Mouse (Mus musculus): ENCODE measurements around the gene Acads. TPM values are rescaled to one million over a fixed set of nuclear protein-coding genes. Genes with fewer than 3 reads are reported as not detected.

The Acads gene
- total and polyA plus RNA-seq, 3 experiments = 31.9 to 56.5 TPM; not detected in 1

DNA sequence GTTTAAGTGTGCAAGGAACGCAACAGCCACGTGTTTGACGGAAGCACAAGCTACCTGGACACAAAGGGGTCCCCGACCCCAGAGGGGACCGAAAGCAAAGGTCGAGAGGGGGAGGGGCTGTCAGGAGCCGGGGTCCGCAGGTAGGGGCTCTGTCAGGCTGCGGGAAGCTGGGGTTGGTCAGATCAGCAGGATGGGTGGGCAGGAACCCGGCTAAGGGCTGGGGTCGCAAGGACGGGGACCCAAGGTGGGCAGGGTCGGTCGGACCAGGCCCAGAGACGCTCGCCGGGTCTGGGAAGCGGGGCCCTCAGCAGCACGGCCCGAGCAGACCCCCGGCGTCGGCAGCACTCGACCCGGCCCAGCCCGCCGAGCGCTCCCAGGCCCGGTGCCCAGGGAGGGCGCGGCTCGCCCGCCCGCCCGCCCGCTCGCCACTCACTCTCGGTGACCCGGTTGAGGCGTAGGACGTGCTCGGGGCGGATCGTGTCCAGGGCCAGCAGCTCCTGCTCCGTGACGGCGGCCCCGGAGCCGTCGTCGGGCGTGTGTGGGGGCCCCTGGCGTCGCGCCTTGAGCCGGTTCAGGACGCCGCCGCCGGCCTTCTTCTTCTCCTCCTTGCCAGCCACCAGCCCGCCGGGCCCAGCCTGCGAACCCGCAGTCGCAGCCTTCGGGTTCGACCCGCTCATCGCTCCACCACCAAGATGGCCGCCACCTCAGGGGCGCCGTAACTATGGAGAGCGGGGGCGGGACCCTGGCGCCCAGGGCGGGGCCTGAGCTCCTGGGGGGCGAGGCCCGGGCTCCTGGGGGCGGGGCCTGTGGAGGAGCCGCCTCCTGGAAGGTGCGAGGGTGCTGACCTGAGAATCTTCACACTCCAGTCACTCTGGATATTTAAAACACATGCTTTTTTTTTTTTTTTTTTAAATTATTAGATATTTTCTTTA lies 15.4 kb upstream of the Acads start, which contains the start of gene Unc119b (continued):
- TF ChIP-seq MXI1 (IDR thresholded peaks at IDR 0.05; ENCODE audit: low read depth, low read length) (no peak; the same call in 1 of the 2 replicates), ZC3H11A (IDR thresholded peaks at IDR 0.05; ENCODE audit: low read depth, low read length) (no peak)

DNA sequence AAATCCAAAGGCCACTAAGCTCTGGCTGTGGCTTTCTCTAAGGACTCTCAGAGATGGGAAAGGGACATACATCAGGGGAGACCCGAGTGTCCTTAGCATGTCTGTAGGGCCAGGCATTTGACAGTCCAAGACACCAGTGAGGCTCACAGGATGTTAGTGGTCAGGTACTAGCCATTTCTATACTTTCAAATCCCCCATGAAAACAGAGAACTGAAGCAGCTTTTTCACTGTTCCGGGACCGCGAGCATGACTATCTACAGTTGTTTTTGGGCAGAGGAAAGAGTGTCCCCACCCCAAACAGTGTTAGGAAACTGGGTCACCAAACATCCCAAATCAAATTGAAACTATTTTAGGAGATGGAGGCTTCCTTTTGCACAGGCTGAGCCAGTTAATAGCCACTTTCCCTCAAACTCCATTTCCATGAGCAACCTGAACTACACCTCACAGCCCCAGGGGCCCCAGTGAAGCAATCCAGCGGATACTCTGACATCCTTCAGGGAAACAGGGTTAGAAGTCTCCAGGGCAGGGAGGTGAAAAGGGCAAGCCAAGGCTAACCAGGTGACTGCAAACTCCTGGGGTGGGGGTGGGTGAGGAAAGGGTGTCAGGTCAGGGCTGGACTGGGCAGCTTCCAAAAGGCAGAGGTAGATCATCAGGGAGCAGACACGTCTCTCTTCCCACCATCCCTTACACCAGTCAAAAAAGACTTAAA lies 14.4 kb upstream of the Acads start:
- Histone ChIP-seq H3K9me3 (replicated peaks; ENCODE audit: insufficient read depth, low read length) (no peaks in the 10 kb centered on the region), H3K27ac (ENCODE audit: control insufficient read depth, low read depth, low read length) (no peak overlapping the region), H3K4me3 (ENCODE audit: control insufficient read depth in 1 of 2, insufficient read depth in 1 of 2, low read depth in 2 of 2, low read length in 2 of 2) (peak overlapping the region; percentile 81 to 94), H3K9ac (ENCODE audit: control insufficient read depth, low read depth, low read length, poor library complexity, severe bottlenecking) (peak overlapping the region; percentile 94), H3K36me3 (ENCODE audit: control insufficient read depth in 1 of 2, insufficient read depth in 2 of 2, low read length in 2 of 2) (peaks cover 2% of the 10 kb centered on the region in 2 experiments; a peak in 3 of 4 replicates), H3K79me2 (ENCODE audit: control insufficient read depth, insufficient read depth, low read length, poor library complexity) (peaks cover 9% of the 10 kb centered on the region), H3K27me3 (ENCODE audit: control insufficient read depth in 1 of 2, insufficient read depth in 2 of 2, low read length in 2 of 2) (no peaks in the 10 kb centered on the region), H3K4me1 (ENCODE audit: control insufficient read depth in 1 of 2, insufficient read depth in 2 of 2, low read length in 2 of 2) (peaks cover 0 to 7% of the 10 kb centered on the region in 2 experiments)
- TF ChIP-seq EP300 (IDR thresholded peaks at IDR 0.05; ENCODE audit: low read depth in 1 of 2, low read length in 2 of 2) (no peak), TCF12 (IDR thresholded peaks at IDR 0.05; ENCODE audit: low read depth, low read length) (no peak), MAZ (IDR thresholded peaks at IDR 0.05; ENCODE audit: low read depth, low read length) (no peak), POLR2A (IDR thresholded peaks at IDR 0.05; ENCODE audit: control insufficient read depth in 1 of 2, insufficient read depth in 1 of 2, low read depth in 1 of 2, low read length in 2 of 2, poor library complexity in 1 of 2) (no peak), ZMIZ1 (IDR thresholded peaks at IDR 0.05; ENCODE audit: low read depth, low read length) (no peak), ZC3H11A (IDR thresholded peaks at IDR 0.05; ENCODE audit: low read depth, low read length) (no peak), RCOR1 (IDR thresholded peaks at IDR 0.05; ENCODE audit: low read depth, low read length) (no peak), E2F4 (IDR thresholded peaks at IDR 0.05; ENCODE audit: borderline replicate concordance, low read depth, low read length) (no peak), HCFC1 (IDR thresholded peaks at IDR 0.05; ENCODE audit: low read depth, low read length) (no peak), ELF1 (IDR thresholded peaks at IDR 0.05; ENCODE audit: low read depth, low read length) (no peak)
- DNase-seq (ENCODE audit: low read depth, low spot score) = no peak

DNA sequence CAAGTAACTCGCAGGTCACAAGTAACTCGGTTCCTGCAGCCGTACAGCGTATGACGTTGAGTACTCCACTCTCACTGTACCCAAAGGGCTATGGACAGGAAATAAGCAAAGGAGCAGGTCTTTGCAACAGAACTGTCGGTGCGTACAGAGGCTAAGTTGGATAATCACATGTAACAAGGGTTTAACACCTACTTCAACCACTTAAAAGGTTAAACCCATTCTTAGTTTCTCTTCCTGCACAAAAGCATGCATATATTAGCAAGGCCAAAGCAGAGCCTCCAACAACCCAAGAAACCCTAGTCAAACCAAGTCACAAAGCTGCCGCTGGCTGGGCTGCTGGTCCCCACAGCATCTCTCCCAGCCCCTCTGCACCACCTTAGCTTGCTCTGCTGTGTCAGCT lies 13.3 kb upstream of the Acads start:
- no peak overlapping the region for H3K4me3 ChIP-seq (ENCODE audit: control insufficient read depth in 1 of 2, insufficient read depth in 1 of 2, low read depth in 2 of 2, low read length in 2 of 2)
- TF ChIP-seq POLR2AphosphoS2 (IDR thresholded peaks at IDR 0.05; ENCODE audit: low read length) (no peak), CHD1 (IDR thresholded peaks at IDR 0.05; ENCODE audit: low read depth, low read length) (no peak), ZKSCAN1 (IDR thresholded peaks at IDR 0.05; ENCODE audit: low read depth, low read length) (no peak), GATA1 (IDR thresholded peaks at IDR 0.05; ENCODE audit: low read depth, low read length) (no peak), RCOR1 (IDR thresholded peaks at IDR 0.05; ENCODE audit: low read depth, low read length) (no peak), MAZ (IDR thresholded peaks at IDR 0.05; ENCODE audit: low read depth, low read length) (no peak)
- no peak overlapping the region for H3K27ac ChIP-seq (ENCODE audit: control insufficient read depth, low read depth, low read length)
- peaks cover 9% of the 10 kb centered on the region for H3K79me2 ChIP-seq (ENCODE audit: control insufficient read depth, insufficient read depth, low read length, poor library complexity)
- DNase-seq (ENCODE audit: low read depth, low spot score) = no peak
- H3K4me1 ChIP-seq (ENCODE audit: control insufficient read depth in 1 of 2, insufficient read depth in 2 of 2, low read length in 2 of 2) = peaks cover 0 to 7% of the 10 kb centered on the region in 2 experiments
- peaks cover 2% of the 10 kb centered on the region in 2 experiments; a peak in 3 of 4 replicates for H3K36me3 ChIP-seq (ENCODE audit: control insufficient read depth in 1 of 2, insufficient read depth in 2 of 2, low read length in 2 of 2)
- H3K27me3 ChIP-seq (ENCODE audit: control insufficient read depth in 1 of 2, insufficient read depth in 2 of 2, low read length in 2 of 2) = no peaks in the 10 kb centered on the region
- no peaks in the 10 kb centered on the region for H3K9me3 ChIP-seq (replicated peaks; ENCODE audit: insufficient read depth, low read length)
- no peak overlapping the region for H3K9ac ChIP-seq (ENCODE audit: control insufficient read depth, low read depth, low read length, poor library complexity, severe bottlenecking)
